Comparison of ENCODE assay signal across 16 mouse cellular contexts in the genomic region with DNA sequence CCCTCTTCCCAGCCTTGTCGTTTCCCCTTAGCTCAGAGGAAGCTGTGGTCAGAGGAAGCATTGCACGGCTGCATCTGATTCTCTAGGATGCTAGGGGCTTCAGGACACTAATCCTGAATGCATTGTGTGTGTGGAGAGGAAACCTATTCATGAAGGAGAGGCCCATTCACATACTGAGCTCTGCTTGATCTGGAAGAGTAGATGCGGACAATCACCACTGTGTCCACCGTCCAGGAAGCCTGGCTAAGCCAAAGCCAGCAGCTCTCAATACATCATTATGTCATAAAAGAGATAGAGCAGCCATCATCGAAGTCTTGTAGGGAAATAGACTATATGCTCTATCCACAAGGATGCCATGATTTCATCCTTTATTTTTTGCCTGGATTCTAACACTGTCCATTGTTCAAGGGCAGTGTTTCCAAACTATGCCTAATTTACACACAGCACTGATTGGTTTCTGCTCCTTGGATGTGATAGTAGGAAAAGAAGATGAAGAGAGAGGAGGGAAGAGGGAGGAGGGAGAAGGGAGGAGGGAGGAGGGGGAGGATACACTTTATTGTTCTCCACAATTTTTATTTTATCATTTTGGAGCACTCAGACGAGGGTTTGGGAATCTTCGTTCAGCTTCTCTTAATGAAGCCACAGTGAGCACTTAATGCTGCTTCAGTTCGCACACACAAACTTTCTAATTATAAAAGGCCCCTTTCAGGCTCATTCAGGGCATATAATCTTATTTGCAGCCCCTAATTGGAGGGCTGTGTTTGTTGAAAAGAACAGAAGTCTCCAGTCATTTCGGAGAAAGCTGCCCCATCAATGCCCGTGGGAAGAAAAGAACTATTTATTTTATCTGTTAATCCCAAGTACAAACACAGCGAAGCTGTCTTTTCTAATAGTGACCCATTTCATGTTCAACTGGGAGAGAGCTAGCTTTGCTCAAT.
A peak's percentile ranks its signal among the peaks of the same experiment; 100 is the strongest.
DNase-seq lines count a peak whose midpoint lies in the region; ATAC-seq and TF ChIP-seq lines count a peak whose summit lies in the region.
"Had no signal": no experiment of that assay in that cellular context is flagged by ENCODE, and none has a peak within 500 bp of the region (broad histone marks: within the 10 kb centered on the region; RNA-seq: fewer than 3 reads in every experiment).

No protein-coding gene starts in this region.

- no peaks in the 10 kb centered on the region for H3K36me3 ChIP-seq in forebrain, embryonic 12.5 days (replicated peaks)
- no peaks in the 10 kb centered on the region for H3K36me3 ChIP-seq in forebrain, embryonic 10.5 days (replicated peaks)
- no peaks in the 10 kb centered on the region for H3K36me3 ChIP-seq in embryonic facial prominence, embryonic 14.5 days (ENCODE audit: control insufficient read depth, insufficient read depth, low read length)
- no peaks in the 10 kb centered on the region for H3K36me3 ChIP-seq in midbrain, embryonic 14.5 days (ENCODE audit: control insufficient read depth, insufficient read depth, low read length)
- H3K36me3 ChIP-seq in kidney, adult 2 months (ENCODE audit: control insufficient read depth, insufficient read depth, low read length), result no peaks in the 10 kb centered on the region
- H3K36me3 ChIP-seq in lung, postnatal 0 days (ENCODE audit: insufficient read depth, low read length), result no peaks in the 10 kb centered on the region
- H3K36me3 ChIP-seq: heart, embryonic 15.5 days; hindbrain, embryonic 13.5 days; liver, embryonic 13.5 days had no signal

- DNase-seq in forebrain, embryonic 10.5 days (ENCODE audit: extremely low spot score, low spot score), result no peak
- peak; percentile 64 for DNase-seq in Muller cell, postnatal 12 days (ENCODE audit: inconsistent ontology term)
- peak; percentile 51 for DNase-seq in embryonic facial prominence, embryonic 14.5 days (ENCODE audit: low spot score)
- DNase-seq in midbrain, embryonic 14.5 days, result peak; percentile 67
- DNase-seq in gastrocnemius, postnatal 25 days, result no peak
- no peak for DNase-seq in kidney, adult 2 months
- DNase-seq in lung, postnatal 0 days (ENCODE audit: low spot score), result no peak
- DNase-seq: cerebellum, adult 11-12 months; kidney, adult 8-10 months; kidney, postnatal 36 days; liver, embryonic 13.5 days; lung, postnatal 14 days; right cerebral cortex, adult 18-20 months had no signal

- TF ChIP-seq CTCF in kidney, adult 2 months (conservative IDR thresholded peaks at IDR 0.05; ENCODE audit: insufficient read depth, insufficient read length, low read depth, low read length), result no peak
- TF ChIP-seq CTCF in lung, postnatal 0 days (IDR thresholded peaks at IDR 0.05), result no peak

- 6% methylated on average over 11 of the region's 11 CpGs for WGBS in forebrain, embryonic 12.5 days
- WGBS in forebrain, embryonic 10.5 days, result 10% methylated on average over 11 of the region's 11 CpGs
- WGBS in embryonic facial prominence, embryonic 14.5 days, result 40% methylated on average over 11 of the region's 11 CpGs
- 4% methylated on average over 11 of the region's 11 CpGs for WGBS in midbrain, embryonic 14.5 days
- WGBS in kidney, adult 2 months, result 78% methylated on average over 11 of the region's 11 CpGs
- 48% methylated on average over 11 of the region's 11 CpGs for WGBS in lung, postnatal 0 days

- no peak overlapping the region for H3K9ac ChIP-seq in forebrain, embryonic 12.5 days
- H3K9ac ChIP-seq in embryonic facial prominence, embryonic 14.5 days (ENCODE audit: low read depth, low read length), result no peak overlapping the region
- no peak overlapping the region for H3K9ac ChIP-seq in midbrain, embryonic 14.5 days (replicated peaks; ENCODE audit: low read length)
- no peak overlapping the region for H3K9ac ChIP-seq in lung, postnatal 0 days (replicated peaks; ENCODE audit: low read depth)
- H3K9ac ChIP-seq: heart, embryonic 15.5 days; hindbrain, embryonic 13.5 days; liver, embryonic 13.5 days had no signal

- H3K4me2 ChIP-seq in forebrain, embryonic 12.5 days, result no peak overlapping the region
- H3K4me2 ChIP-seq in embryonic facial prominence, embryonic 14.5 days (ENCODE audit: low read depth, low read length), result no peak overlapping the region
- H3K4me2 ChIP-seq in midbrain, embryonic 14.5 days (ENCODE audit: low read length), result no peak overlapping the region
- H3K4me2 ChIP-seq in lung, postnatal 0 days (replicated peaks; ENCODE audit: low read depth, low read length), result no peak overlapping the region
- H3K4me2 ChIP-seq: heart, embryonic 15.5 days; hindbrain, embryonic 13.5 days; liver, embryonic 13.5 days had no signal

- TF ChIP-seq POLR2A in kidney, adult 2 months (IDR thresholded peaks at IDR 0.05; ENCODE audit: low read depth, low read length), result no peak

- H3K4me3 ChIP-seq in forebrain, embryonic 12.5 days (replicated peaks), result no peak overlapping the region
- no peak overlapping the region for H3K4me3 ChIP-seq in forebrain, embryonic 10.5 days
- no peak overlapping the region for H3K4me3 ChIP-seq in embryonic facial prominence, embryonic 14.5 days (ENCODE audit: low read depth, low read length)
- no peak overlapping the region for H3K4me3 ChIP-seq in midbrain, embryonic 14.5 days (replicated peaks; ENCODE audit: low read depth, low read length)
- H3K4me3 ChIP-seq in kidney, adult 2 months (ENCODE audit: insufficient read depth, low read depth, low read length), result no peak overlapping the region
- H3K4me3 ChIP-seq in lung, postnatal 0 days (ENCODE audit: low read depth, low read length), result no peak overlapping the region
- H3K4me3 ChIP-seq: heart, embryonic 15.5 days; hindbrain, embryonic 13.5 days; liver, embryonic 13.5 days had no signal

- ATAC-seq in forebrain, embryonic 12.5 days (ENCODE audit: low FRiP score), result peak; percentile 86
- no peak; the same call in 1 of the 2 replicates for ATAC-seq in embryonic facial prominence, embryonic 14.5 days (ENCODE audit: low read depth)
- ATAC-seq in midbrain, embryonic 14.5 days (ENCODE audit: low FRiP score, low TSS enrichment), result no peak
- no peak for ATAC-seq in lung, postnatal 0 days

- peaks cover 12% of the 10 kb centered on the region for H3K4me1 ChIP-seq in forebrain, embryonic 12.5 days
- peaks cover 22% of the 10 kb centered on the region for H3K4me1 ChIP-seq in forebrain, embryonic 10.5 days
- no peaks in the 10 kb centered on the region for H3K4me1 ChIP-seq in embryonic facial prominence, embryonic 14.5 days (ENCODE audit: control insufficient read depth, insufficient read depth, low read length)
- H3K4me1 ChIP-seq in midbrain, embryonic 14.5 days (ENCODE audit: control insufficient read depth, insufficient read depth, low read length), result peaks cover 4% of the 10 kb centered on the region; the same call in 1 of the 2 replicates
- no peaks in the 10 kb centered on the region for H3K4me1 ChIP-seq in kidney, adult 2 months (ENCODE audit: control insufficient read depth, insufficient read depth, low read length)
- no peaks in the 10 kb centered on the region for H3K4me1 ChIP-seq in lung, postnatal 0 days (ENCODE audit: insufficient read depth, low read depth, low read length)
- H3K4me1 ChIP-seq: heart, embryonic 15.5 days; hindbrain, embryonic 13.5 days; liver, embryonic 13.5 days had no signal

- H3K27ac ChIP-seq in forebrain, embryonic 12.5 days, result no peak overlapping the region
- H3K27ac ChIP-seq in forebrain, embryonic 10.5 days, result no peak overlapping the region
- no peak overlapping the region for H3K27ac ChIP-seq in embryonic facial prominence, embryonic 14.5 days (replicated peaks; ENCODE audit: low read depth, low read length)
- H3K27ac ChIP-seq in midbrain, embryonic 14.5 days (replicated peaks; ENCODE audit: low read depth, low read length), result no peak overlapping the region
- no peak overlapping the region for H3K27ac ChIP-seq in kidney, adult 2 months (ENCODE audit: insufficient read depth, low read depth, low read length)
- no peak overlapping the region for H3K27ac ChIP-seq in lung, postnatal 0 days (ENCODE audit: low read length)
- H3K27ac ChIP-seq: heart, embryonic 15.5 days; hindbrain, embryonic 13.5 days; liver, embryonic 13.5 days had no signal

- no peaks in the 10 kb centered on the region; the same call in 1 of the 2 replicates for H3K9me3 ChIP-seq in forebrain, embryonic 12.5 days
- no peaks in the 10 kb centered on the region for H3K9me3 ChIP-seq in forebrain, embryonic 10.5 days
- no peaks in the 10 kb centered on the region for H3K9me3 ChIP-seq in embryonic facial prominence, embryonic 14.5 days (ENCODE audit: control insufficient read depth, low read length)
- H3K9me3 ChIP-seq in midbrain, embryonic 14.5 days (ENCODE audit: control insufficient read depth, low read length), result no peaks in the 10 kb centered on the region
- H3K9me3 ChIP-seq in lung, postnatal 0 days (ENCODE audit: low read length), result no peaks in the 10 kb centered on the region
- H3K9me3 ChIP-seq: heart, embryonic 15.5 days; hindbrain, embryonic 13.5 days; liver, embryonic 13.5 days had no signal

- peaks cover 84% of the 10 kb centered on the region for H3K27me3 ChIP-seq in forebrain, embryonic 12.5 days
- peaks cover 95% of the 10 kb centered on the region for H3K27me3 ChIP-seq in forebrain, embryonic 10.5 days (ENCODE audit: poor library complexity, severe bottlenecking)
- no peaks in the 10 kb centered on the region for H3K27me3 ChIP-seq in embryonic facial prominence, embryonic 14.5 days (replicated peaks; ENCODE audit: control insufficient read depth, insufficient read depth, low read length)
- peaks cover 25% of the 10 kb centered on the region for H3K27me3 ChIP-seq in midbrain, embryonic 14.5 days (ENCODE audit: control insufficient read depth, insufficient read depth, low read length)
- H3K27me3 ChIP-seq in kidney, adult 2 months (replicated peaks; ENCODE audit: control insufficient read depth, insufficient read depth, low read length), result no peaks in the 10 kb centered on the region
- H3K27me3 ChIP-seq in lung, postnatal 0 days (replicated peaks; ENCODE audit: insufficient read depth, low read length), result no peaks in the 10 kb centered on the region
- H3K27me3 ChIP-seq: heart, embryonic 15.5 days; liver, embryonic 13.5 days had no signal

- TF ChIP-seq EP300 in lung, postnatal 0 days (IDR thresholded peaks at IDR 0.05), result no peak

Comparison
In these comparisons a context has a peak if more than half of its experiments do, and no peak if none do; other contexts are left out.
1. DNase-seq: peak in Muller cell, postnatal 12 days (single experiment), embryonic facial prominence, embryonic 14.5 days (single experiment) and midbrain, embryonic 14.5 days (single experiment); none in forebrain, embryonic 10.5 days (single experiment), gastrocnemius, postnatal 25 days (single experiment), kidney, adult 2 months (single experiment) and lung, postnatal 0 days (single experiment).